Mouse (Mus musculus): ENCODE data around the gene Gss. TPM values are rescaled to one million over a fixed set of nuclear protein-coding genes. Genes with fewer than 3 reads are reported as not detected.

Gene Gss
- 14.7 and 15.9 TPM in 2 replicates for polyA plus RNA-seq (2014; fragmentation: Nextera tagmentation; extraction: Ambion mirVana)

DNA sequence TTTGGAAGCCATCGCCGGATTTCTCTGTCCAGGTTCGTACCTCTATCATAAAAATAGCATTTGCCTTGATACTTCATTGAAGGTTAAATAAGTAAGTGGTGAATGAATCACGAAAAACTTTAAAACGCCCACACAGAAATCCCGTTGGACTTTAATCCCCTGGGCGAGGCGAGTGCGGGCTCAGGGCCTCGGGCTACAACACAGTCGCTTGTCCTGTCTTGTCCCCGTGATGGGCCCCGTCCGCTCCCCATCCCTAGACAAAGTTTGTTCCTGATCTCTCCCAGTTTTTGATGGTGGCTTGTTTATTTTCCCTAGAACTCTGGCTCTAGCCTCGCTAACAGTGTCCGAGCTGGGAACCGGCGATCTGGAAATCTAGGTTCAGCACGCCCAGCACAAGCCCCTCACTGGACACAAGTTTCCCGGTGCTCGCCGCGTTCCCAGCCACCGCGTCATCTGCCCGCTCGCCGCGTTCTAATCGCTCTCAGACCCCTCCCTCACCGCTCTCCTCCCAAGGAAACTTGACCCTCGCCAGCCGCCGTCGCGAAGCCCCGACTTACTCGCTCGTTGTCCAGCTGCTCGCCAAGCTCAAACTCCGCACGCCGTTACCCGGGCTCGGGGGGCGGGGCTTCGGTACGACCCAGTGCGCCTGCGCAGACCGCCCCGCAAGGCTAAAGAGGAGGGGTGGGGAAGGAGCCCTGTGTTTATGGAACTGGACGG lies at the start of gene Gss:
TSS of gene Gss (minus strand) at position 674 of the 717 bp plus-strand sequence.
- Histone ChIP-seq H3K9ac (ENCODE audit: low read depth, low read length) (peak within 1 kb of the TSS; percentile 62), H3K27me3 (ENCODE audit: control insufficient read depth, insufficient read depth, low read length) (no peaks in the 10 kb centered on the region), H3K4me2 (replicated peaks; ENCODE audit: low read depth, low read length) (peak within 1 kb of the TSS; percentile 48), H3K4me1 (replicated peaks; ENCODE audit: control insufficient read depth, insufficient read depth, low read length) (no peaks in the 10 kb centered on the region), H3K36me3 (ENCODE audit: control insufficient read depth, insufficient read depth, low read length) (no peaks in the 10 kb centered on the region), H3K9me3 (ENCODE audit: control insufficient read depth, low read length) (no peaks in the 10 kb centered on the region), H3K4me3 (ENCODE audit: low read depth, low read length) (peak within 1 kb of the TSS; percentile 37), H3K27ac (ENCODE audit: low read depth, low read length) (peak within 1 kb of the TSS; percentile 4; the same call in 1 of the 2 replicates)
- WGBS: under 1% methylated on average over 52 of the region's 53 CpGs
- DNase-seq (ENCODE audit: low spot score) (peak; percentile 99), ATAC-seq (ENCODE audit: low FRiP score) (peak; percentile 91)

DNA sequence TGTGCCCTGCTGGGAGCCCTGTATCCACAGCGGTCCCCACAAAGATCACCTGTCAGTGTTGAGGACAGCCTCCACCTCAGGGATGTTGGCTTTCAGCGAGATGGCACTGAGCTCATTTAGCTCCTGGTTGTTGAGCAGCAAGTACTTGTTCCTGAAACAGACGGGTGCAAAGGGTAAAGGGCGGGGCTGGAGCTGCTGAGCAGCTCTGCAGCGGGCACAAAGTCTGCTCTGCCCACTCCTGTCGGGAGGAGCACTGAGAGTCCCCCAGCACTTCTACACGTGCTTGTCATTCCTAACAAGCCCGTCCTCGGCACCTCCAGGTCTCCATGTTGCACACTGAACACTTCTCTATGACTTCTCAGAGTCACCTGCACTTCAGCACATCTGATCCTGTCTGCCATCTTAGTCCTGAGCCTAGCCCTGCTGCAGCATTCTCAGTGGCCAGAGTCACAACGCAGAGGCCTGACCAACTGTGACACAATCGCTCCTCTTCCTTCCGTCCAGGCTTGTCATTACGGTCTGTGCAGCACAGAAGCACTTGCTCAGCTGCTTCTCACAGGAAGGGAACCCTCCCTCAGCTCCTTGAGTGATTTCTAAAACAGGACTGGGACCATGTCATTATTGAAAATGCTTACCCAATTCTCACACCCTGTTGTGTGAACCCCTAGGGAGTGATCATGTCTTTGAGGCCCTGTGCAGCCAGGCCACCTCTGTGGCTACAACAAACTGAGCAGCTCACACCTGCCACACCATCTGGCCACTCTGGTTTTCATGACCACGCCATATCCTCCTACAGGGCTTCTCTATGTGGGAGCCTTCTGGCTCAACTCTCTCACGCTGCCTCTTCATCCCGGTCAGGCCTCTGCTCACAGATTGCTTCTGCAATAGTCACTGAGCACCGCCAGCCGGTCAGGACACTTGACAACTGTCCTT lies 49.2 kb upstream of the Gss start:
- H3K9ac ChIP-seq (ENCODE audit: low read depth, low read length): no peak overlapping the region
- ATAC-seq (ENCODE audit: low FRiP score) (peak; percentile 71), DNase-seq (ENCODE audit: low spot score) (peak; percentile 34)
- H3K27me3 ChIP-seq (ENCODE audit: control insufficient read depth, insufficient read depth, low read length): no peaks in the 10 kb centered on the region
- peak overlapping the region; percentile 65 for H3K27ac ChIP-seq (ENCODE audit: low read depth, low read length)
- WGBS: 81% methylated on average over 18 of the region's 18 CpGs
- H3K36me3 ChIP-seq (ENCODE audit: control insufficient read depth, insufficient read depth, low read length): peaks cover 6% of the 10 kb centered on the region; the same call in 1 of the 2 replicates
- H3K9me3 ChIP-seq (ENCODE audit: control insufficient read depth, low read length): no peaks in the 10 kb centered on the region
- no peak overlapping the region for H3K4me2 ChIP-seq (replicated peaks; ENCODE audit: low read depth, low read length)
- H3K4me1 ChIP-seq (replicated peaks; ENCODE audit: control insufficient read depth, insufficient read depth, low read length): no peaks in the 10 kb centered on the region
- H3K4me3 ChIP-seq (ENCODE audit: low read depth, low read length): no peak overlapping the region

DNA sequence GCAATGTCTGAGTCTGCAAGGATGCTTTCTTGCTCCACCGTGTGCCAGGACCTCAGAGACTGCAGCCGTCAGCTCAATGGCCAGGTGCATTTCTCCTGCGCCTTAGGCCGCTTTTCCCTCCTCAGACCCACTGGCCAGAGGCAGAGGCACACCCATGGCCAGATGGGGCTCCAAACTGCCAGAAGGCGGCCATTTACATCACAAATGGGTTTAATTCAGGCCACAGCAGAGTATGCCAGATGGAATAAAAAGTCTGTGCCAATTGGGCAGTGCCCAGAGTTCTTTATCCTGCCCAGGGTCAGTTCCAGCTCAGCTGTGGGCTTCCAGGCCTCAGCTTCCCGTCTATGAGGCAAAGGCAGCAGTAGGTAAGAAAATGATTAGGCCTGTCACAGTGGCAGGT lies 48.0 kb upstream of the Gss start:
- Histone ChIP-seq H3K27me3 (ENCODE audit: control insufficient read depth, insufficient read depth, low read length) (no peaks in the 10 kb centered on the region), H3K27ac (ENCODE audit: low read depth, low read length) (no peak overlapping the region), H3K4me3 (ENCODE audit: low read depth, low read length) (no peak overlapping the region), H3K36me3 (ENCODE audit: control insufficient read depth, insufficient read depth, low read length) (0 out of 2 replicates have a peak, but pooled peaks cover 6% of the 10 kb centered on the region), H3K9ac (ENCODE audit: low read depth, low read length) (no peak overlapping the region), H3K9me3 (ENCODE audit: control insufficient read depth, low read length) (no peaks in the 10 kb centered on the region), H3K4me2 (replicated peaks; ENCODE audit: low read depth, low read length) (no peak overlapping the region), H3K4me1 (replicated peaks; ENCODE audit: control insufficient read depth, insufficient read depth, low read length) (no peaks in the 10 kb centered on the region)
- DNase-seq (ENCODE audit: low spot score) (peak; percentile 6), ATAC-seq (ENCODE audit: low FRiP score) (no peak)
- 77% methylated on average over 6 of the region's 6 CpGs for WGBS

DNA sequence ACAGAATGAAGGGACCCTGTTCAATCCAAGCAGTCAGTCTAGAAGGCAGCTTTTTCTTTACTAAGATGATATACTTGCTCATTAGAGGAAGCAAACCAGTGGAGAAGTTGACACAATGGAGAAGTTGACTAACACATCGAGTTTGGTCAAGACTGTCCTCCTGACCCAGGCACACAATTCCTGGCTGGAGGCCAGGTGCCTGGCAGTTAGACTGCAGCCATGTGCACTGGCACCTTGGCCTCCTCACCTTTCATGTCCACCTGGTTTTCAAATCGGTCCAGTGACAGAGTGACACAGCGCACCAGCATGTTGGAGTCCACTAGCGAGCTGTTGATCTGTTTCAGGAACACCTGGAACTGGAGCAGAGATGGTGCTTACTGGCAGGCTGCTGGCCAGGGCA lies 44.8 kb upstream of the Gss start:
- no peak overlapping the region for H3K27ac ChIP-seq (ENCODE audit: low read depth, low read length)
- ATAC-seq (ENCODE audit: low FRiP score) (no peak), DNase-seq (ENCODE audit: low spot score) (no peak)
- no peaks in the 10 kb centered on the region for H3K4me1 ChIP-seq (replicated peaks; ENCODE audit: control insufficient read depth, insufficient read depth, low read length)
- H3K4me3 ChIP-seq (ENCODE audit: low read depth, low read length): no peak overlapping the region
- peaks cover 6% of the 10 kb centered on the region for H3K27me3 ChIP-seq (ENCODE audit: control insufficient read depth, insufficient read depth, low read length)
- no peaks in the 10 kb centered on the region for H3K9me3 ChIP-seq (ENCODE audit: control insufficient read depth, low read length)
- no peak overlapping the region for H3K4me2 ChIP-seq (replicated peaks; ENCODE audit: low read depth, low read length)
- H3K36me3 ChIP-seq (ENCODE audit: control insufficient read depth, insufficient read depth, low read length): peaks cover 9% of the 10 kb centered on the region; the same call in 1 of the 2 replicates
- no peak overlapping the region for H3K9ac ChIP-seq (ENCODE audit: low read depth, low read length)
- WGBS: 98% methylated on average over 4 of the region's 4 CpGs

GRCm38 (mm10) chr2:155636881-155637280 lies 44.3 kb upstream of the Gss start:
- no peak for ATAC-seq (ENCODE audit: low FRiP score)
- no peak for DNase-seq (ENCODE audit: low spot score)
- Histone ChIP-seq H3K4me3 (ENCODE audit: low read depth, low read length) (no peak overlapping the region), H3K4me1 (replicated peaks; ENCODE audit: control insufficient read depth, insufficient read depth, low read length) (no peaks in the 10 kb centered on the region), H3K36me3 (ENCODE audit: control insufficient read depth, insufficient read depth, low read length) (peaks cover 9% of the 10 kb centered on the region; the same call in 1 of the 2 replicates), H3K27ac (ENCODE audit: low read depth, low read length) (no peak overlapping the region), H3K9me3 (ENCODE audit: control insufficient read depth, low read length) (no peaks in the 10 kb centered on the region), H3K4me2 (replicated peaks; ENCODE audit: low read depth, low read length) (no peak overlapping the region), H3K9ac (ENCODE audit: low read depth, low read length) (no peak overlapping the region), H3K27me3 (ENCODE audit: control insufficient read depth, insufficient read depth, low read length) (peaks cover 11% of the 10 kb centered on the region)

GRCm38 (mm10) chr2:155635961-155636360 lies 43.4 kb upstream of the Gss start:
- WGBS: 93% methylated on average over 8 of the region's 8 CpGs
- Histone ChIP-seq H3K27ac (ENCODE audit: low read depth, low read length) (no peak overlapping the region), H3K4me3 (ENCODE audit: low read depth, low read length) (no peak overlapping the region), H3K27me3 (ENCODE audit: control insufficient read depth, insufficient read depth, low read length) (peaks cover 21% of the 10 kb centered on the region), H3K9ac (ENCODE audit: low read depth, low read length) (no peak overlapping the region), H3K4me1 (replicated peaks; ENCODE audit: control insufficient read depth, insufficient read depth, low read length) (peaks cover 2% of the 10 kb centered on the region; the same call in 1 of the 2 replicates), H3K9me3 (ENCODE audit: control insufficient read depth, low read length) (no peaks in the 10 kb centered on the region), H3K36me3 (ENCODE audit: control insufficient read depth, insufficient read depth, low read length) (peaks cover 9% of the 10 kb centered on the region; the same call in 1 of the 2 replicates), H3K4me2 (replicated peaks; ENCODE audit: low read depth, low read length) (no peak overlapping the region)
- ATAC-seq (ENCODE audit: low FRiP score) (no peak), DNase-seq (ENCODE audit: low spot score) (no peak)

DNA sequence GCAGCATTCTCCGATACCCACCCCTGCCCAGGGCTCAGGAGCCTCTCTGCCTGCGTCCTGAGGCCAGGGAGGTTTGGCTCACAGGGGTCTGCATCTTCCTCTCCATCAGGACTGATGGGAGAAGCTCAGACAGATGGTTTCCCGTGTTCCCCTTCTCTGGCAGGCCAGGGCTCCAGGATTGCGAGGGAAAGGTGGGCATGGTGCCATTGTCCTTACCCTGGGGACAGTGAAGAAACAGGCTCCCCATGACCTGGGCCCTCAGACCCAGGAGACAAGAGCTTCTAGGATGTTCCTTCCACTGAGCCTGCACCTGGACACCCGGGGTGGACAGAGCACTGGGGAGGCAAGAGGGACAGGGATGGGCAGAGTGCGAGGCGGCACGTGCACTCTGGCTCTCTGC lies 42.0 kb upstream of the Gss start:
- H3K4me2 ChIP-seq (replicated peaks; ENCODE audit: low read depth, low read length): no peak overlapping the region
- no peak for ATAC-seq (ENCODE audit: low FRiP score)
- H3K4me3 ChIP-seq (ENCODE audit: low read depth, low read length): no peak overlapping the region
- peaks cover 35% of the 10 kb centered on the region for H3K27me3 ChIP-seq (ENCODE audit: control insufficient read depth, insufficient read depth, low read length)
- WGBS: 96% methylated on average over 8 of the region's 8 CpGs
- DNase-seq (ENCODE audit: low spot score): no peak
- H3K36me3 ChIP-seq (ENCODE audit: control insufficient read depth, insufficient read depth, low read length): peaks cover 6% of the 10 kb centered on the region; the same call in 1 of the 2 replicates
- H3K4me1 ChIP-seq (replicated peaks; ENCODE audit: control insufficient read depth, insufficient read depth, low read length): peaks cover 2% of the 10 kb centered on the region; the same call in 1 of the 2 replicates
- H3K9ac ChIP-seq (ENCODE audit: low read depth, low read length): no peak overlapping the region
- no peak overlapping the region for H3K27ac ChIP-seq (ENCODE audit: low read depth, low read length)
- no peaks in the 10 kb centered on the region for H3K9me3 ChIP-seq (ENCODE audit: control insufficient read depth, low read length)

- Histone ChIP-seq H3K27ac (ENCODE audit: low read depth, low read length) (no peak overlapping the region), H3K4me2 (replicated peaks; ENCODE audit: low read depth, low read length) (no peak overlapping the region), H3K9me3 (ENCODE audit: control insufficient read depth, low read length) (no peaks in the 10 kb centered on the region), H3K36me3 (ENCODE audit: control insufficient read depth, insufficient read depth, low read length) (peaks cover 6% of the 10 kb centered on the region; the same call in 1 of the 2 replicates), H3K4me3 (ENCODE audit: low read depth, low read length) (no peak overlapping the region), H3K27me3 (ENCODE audit: control insufficient read depth, insufficient read depth, low read length) (peaks cover 41% of the 10 kb centered on the region), H3K9ac (ENCODE audit: low read depth, low read length) (no peak overlapping the region), H3K4me1 (replicated peaks; ENCODE audit: control insufficient read depth, insufficient read depth, low read length) (peaks cover 5% of the 10 kb centered on the region)
- DNase-seq (ENCODE audit: low spot score): no peak
- 90% methylated on average over 9 of the region's 9 CpGs for WGBS
- no peak for ATAC-seq (ENCODE audit: low FRiP score)
Observed at GRCm38 (mm10) chr2:155633731-155634130, 41.1 kb upstream of the Gss start.
